Mouse (Mus musculus): ENCODE measurements around the gene Vmp1. TPM values are rescaled to one million over a fixed set of nuclear protein-coding genes. Genes with fewer than 3 reads are reported as not detected.

Vmp1 gene
- polyA plus RNA-seq, 1 experiment from 2014 or later, result 99.0 TPM

DNA sequence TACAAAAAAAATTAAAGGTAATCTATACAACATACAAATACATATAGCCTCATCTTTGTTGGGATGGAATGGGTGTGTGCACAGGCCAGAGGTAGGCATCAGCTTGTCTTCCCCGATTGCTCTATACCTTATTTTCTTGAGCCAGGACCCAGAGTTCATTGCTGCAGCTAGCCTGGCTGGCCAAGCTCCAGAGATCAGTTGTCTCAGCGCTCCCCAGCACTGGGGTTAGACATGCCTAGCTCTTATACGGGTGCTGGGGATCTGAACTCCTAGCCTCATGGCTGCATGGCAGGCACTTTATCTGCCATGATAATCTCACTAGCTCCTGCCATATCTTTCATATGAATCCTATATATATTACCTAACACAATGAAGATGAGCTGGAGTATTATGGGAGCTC, 15.5 kb downstream of the Vmp1 start:
- Histone ChIP-seq H3K4me1 (no peaks in the 10 kb centered on the region), H3K27ac (replicated peaks) (no peak overlapping the region), H3K4me2 (replicated peaks) (no peak overlapping the region), H3K9me3 (no peaks in the 10 kb centered on the region), H3K27me3 (no peaks in the 10 kb centered on the region), H3K36me3 (peaks cover 17% of the 10 kb centered on the region), H3K9ac (replicated peaks) (no peak overlapping the region), H3K4me3 (no peak overlapping the region)
- 93% methylated on average over 3 of the region's 3 CpGs for WGBS
- no peak for ATAC-seq (replicated peaks)

DNA sequence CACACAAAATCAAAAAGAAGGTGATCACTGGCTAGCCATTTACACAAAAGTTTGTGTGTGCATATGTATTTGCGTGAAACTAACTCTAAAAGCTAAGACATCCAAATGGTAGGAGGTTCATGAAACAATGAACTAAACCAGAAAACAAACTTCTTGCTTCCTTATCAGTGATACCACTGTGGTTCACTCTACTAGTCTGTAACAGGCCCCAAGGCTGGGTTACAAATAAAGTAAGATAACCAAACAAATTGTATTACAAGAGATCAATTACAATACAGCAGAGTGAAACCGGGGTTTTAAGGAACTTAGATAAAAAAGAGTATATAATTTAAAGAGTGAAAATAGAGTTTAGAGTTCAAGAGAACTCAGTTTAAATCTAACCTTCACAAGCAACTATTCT, 16.1 kb downstream of the Vmp1 start:
- Histone ChIP-seq H3K4me2 (replicated peaks) (no peak overlapping the region), H3K36me3 (peaks cover 21% of the 10 kb centered on the region), H3K9ac (replicated peaks) (no peak overlapping the region), H3K9me3 (no peaks in the 10 kb centered on the region), H3K27me3 (no peaks in the 10 kb centered on the region), H3K4me1 (no peaks in the 10 kb centered on the region), H3K4me3 (no peak overlapping the region), H3K27ac (replicated peaks) (no peak overlapping the region)
- ATAC-seq (replicated peaks), result no peak
- 92% methylated on average over 2 of the region's 2 CpGs for WGBS

DNA sequence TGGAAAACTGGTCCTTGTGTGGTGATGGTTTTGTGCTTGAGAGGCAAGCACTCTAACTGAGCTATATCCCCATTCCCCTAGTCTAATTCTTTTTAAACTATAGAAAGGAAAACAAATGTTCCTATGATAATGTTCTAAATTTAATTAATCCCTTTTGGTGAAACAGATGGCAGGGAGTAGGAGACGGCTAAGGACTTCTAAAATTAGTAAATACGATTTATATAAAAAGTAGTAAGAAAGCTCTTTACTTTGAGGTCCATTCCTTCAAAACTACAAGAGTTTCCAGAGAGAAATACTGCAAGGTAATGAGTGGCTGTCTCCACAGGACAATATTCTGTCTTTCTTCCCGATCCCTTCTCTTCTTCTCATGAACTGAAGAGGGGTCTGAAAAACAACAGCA, 19.2 kb downstream of the Vmp1 start:
- Histone ChIP-seq H3K27me3 (no peaks in the 10 kb centered on the region), H3K9ac (replicated peaks) (no peak overlapping the region), H3K27ac (replicated peaks) (no peak overlapping the region), H3K4me2 (replicated peaks) (no peak overlapping the region), H3K9me3 (no peaks in the 10 kb centered on the region), H3K36me3 (peaks cover 32% of the 10 kb centered on the region), H3K4me3 (no peak overlapping the region), H3K4me1 (no peaks in the 10 kb centered on the region)
- no peak for ATAC-seq (replicated peaks)
- WGBS, result 91% methylated on average over 3 of the region's 3 CpGs

DNA sequence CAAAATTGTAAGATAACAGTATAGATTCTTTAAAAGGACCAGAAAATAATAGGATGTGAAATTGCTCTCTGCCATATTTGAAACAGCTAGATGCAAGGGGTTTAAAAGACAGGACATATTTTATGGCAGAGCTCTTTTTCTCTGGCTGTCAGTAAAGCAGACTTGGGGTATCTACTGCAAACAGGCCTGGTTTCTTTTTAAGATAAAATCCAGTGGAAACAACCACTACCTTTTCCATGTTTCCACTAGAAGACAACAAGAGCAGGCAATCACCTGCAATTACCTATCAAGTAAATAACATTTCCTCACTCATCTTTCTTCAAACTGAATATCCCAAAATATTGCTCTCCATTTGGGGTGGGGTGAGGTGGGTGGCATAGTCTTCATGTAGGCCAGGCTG, 19.7 kb downstream of the Vmp1 start:
- Histone ChIP-seq H3K4me1 (no peaks in the 10 kb centered on the region), H3K4me3 (no peak overlapping the region), H3K27me3 (no peaks in the 10 kb centered on the region), H3K27ac (replicated peaks) (no peak overlapping the region), H3K36me3 (peaks cover 33% of the 10 kb centered on the region), H3K4me2 (replicated peaks) (no peak overlapping the region), H3K9ac (replicated peaks) (no peak overlapping the region), H3K9me3 (no peaks in the 10 kb centered on the region)
- ATAC-seq (replicated peaks), result no peak

DNA sequence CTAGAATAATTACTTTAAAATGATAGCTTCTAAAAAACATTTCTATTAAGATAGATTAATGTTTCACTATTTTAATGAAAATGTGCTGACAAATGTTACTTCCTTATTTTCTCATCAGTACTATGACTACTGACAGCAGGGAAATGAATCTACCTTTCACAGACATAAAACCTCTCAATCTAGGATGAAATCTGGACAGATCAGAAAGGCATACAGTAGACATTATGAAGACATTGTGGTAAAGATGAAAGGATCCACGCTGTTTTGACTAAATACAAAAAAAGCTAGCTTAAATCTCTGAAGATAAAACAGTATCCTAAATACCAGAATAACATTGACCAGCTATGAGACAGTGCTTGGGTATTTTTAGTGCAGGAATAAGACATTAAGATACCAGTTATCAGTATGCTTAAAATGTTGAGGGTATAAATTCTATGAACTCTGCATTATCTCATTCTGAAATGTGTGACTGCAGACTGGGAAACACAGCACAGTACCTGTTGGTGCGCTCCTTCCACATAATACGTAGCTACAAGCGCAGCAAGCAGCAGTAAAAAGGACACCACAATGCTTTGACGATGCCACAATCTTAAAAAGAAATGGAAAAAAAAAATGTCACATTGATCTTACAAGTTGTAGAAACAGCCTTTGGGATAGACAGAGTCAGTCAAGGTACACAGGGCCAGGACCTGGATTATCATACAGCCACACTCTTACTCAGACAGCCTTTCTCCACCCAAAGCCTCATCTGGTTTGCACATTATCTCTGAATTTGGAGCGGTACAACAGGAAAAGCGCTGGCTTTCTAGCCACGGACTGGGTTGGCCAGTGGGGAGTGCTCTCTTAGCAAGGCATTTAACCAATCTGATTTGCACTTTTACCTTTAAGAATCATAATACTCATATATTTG, 20.4 kb downstream of the Vmp1 start:
- H3K36me3 ChIP-seq, result peaks cover 37% of the 10 kb centered on the region
- WGBS, result 93% methylated on average over 8 of the region's 8 CpGs

DNA sequence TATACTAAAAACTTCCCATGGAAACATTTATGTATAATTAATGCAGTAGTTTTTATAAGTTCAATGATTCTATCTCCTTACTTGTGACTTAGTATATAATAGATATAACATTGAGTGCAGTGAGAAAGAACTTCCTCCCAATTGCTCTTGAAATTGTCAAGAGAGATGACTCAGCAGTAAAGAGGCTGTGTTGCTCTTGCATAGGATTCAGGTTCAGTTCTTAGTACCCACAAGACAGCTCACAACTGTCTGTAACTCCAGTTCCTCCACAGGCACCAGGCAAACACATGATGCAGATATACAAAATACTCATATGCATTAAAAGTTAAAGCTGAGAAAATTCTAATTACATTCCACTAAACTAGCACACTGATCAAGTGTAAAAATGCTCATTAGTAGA, 25.8 kb downstream of the Vmp1 start:
- ATAC-seq (replicated peaks), result no peak
- Histone ChIP-seq H3K4me1 (no peaks in the 10 kb centered on the region), H3K9ac (replicated peaks) (no peak overlapping the region), H3K36me3 (peaks cover 20% of the 10 kb centered on the region), H3K4me2 (replicated peaks) (no peak overlapping the region), H3K27me3 (no peaks in the 10 kb centered on the region), H3K4me3 (no peak overlapping the region), H3K27ac (replicated peaks) (no peak overlapping the region), H3K9me3 (no peaks in the 10 kb centered on the region)

More for the DNA sequence above, 20.4 kb downstream of the Vmp1 start:
- no peaks in the 10 kb centered on the region for H3K4me1 ChIP-seq
- H3K4me3 ChIP-seq, result no peak overlapping the region
- H3K27me3 ChIP-seq, result no peaks in the 10 kb centered on the region
- no peaks in the 10 kb centered on the region for H3K9me3 ChIP-seq
- ATAC-seq (replicated peaks), result no peak
- no peak overlapping the region for H3K4me2 ChIP-seq (replicated peaks)
- H3K27ac ChIP-seq (replicated peaks), result no peak overlapping the region
- H3K9ac ChIP-seq (replicated peaks), result no peak overlapping the region

DNA sequence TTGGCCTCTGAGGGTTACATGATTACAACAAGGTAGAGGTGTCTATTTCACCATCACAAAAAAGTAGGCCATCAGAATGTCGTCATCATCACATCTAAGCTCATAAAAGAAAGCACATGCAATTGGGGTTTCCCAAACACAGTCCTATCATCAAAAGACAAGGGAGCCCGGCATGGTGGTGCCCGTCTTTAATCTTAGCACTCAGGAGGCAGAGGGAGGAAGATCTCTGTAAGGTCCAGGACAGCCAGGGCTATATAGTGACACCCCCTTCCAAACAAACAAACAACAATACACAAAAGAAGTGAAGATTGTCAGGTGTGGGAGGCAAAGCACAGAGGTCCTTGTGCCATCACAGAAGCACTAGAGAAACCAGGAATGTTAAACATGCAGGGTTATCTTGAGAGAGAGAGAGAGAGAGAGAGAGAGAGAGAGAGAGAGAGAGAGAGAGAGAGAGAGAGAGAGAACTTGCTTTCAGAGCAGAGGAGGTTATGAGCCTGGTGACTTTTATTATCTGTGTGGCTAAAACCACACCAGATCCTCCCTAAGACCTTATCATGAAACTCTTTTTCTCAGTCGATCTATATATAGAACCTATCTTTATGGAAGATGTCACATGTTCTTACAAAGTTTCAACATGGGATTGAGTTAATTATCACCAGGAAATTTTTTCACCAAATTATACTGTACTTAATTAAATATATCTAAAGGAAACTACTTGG, 26.6 kb downstream of the Vmp1 start:
- Histone ChIP-seq H3K4me2 (replicated peaks) (no peak overlapping the region), H3K27me3 (no peaks in the 10 kb centered on the region), H3K4me1 (no peaks in the 10 kb centered on the region), H3K9ac (replicated peaks) (no peak overlapping the region), H3K9me3 (no peaks in the 10 kb centered on the region), H3K4me3 (no peak overlapping the region), H3K27ac (replicated peaks) (no peak overlapping the region), H3K36me3 (peaks cover 14% of the 10 kb centered on the region)
- ATAC-seq (replicated peaks), result no peak
- 90% methylated on average over 4 of the region's 4 CpGs for WGBS

DNA sequence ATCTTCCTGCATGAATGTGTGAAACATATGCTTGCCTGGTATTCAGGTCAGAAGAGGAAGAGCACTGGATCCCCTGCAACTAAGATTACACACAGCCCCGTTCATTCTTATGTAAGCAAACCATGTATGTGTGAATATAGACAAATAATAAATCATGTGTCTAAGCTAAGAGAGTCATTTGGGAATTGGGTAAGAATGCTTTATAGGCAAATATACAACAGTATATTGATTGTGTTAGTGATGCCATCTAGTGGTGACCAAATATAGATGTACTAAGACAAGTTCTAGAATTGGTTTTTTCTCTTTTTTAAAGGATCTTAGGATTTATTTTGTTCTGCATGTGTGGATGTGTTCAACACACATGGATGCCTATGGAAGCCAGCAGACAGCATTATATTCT, 28.0 kb downstream of the Vmp1 start:
- H3K4me1 ChIP-seq, result no peaks in the 10 kb centered on the region
- H3K9me3 ChIP-seq, result no peaks in the 10 kb centered on the region
- H3K4me2 ChIP-seq (replicated peaks), result no peak overlapping the region
- H3K27me3 ChIP-seq, result no peaks in the 10 kb centered on the region
- H3K4me3 ChIP-seq, result no peak overlapping the region
- ATAC-seq (replicated peaks), result no peak
- no peak overlapping the region for H3K9ac ChIP-seq (replicated peaks)
- H3K27ac ChIP-seq (replicated peaks), result no peak overlapping the region
- H3K36me3 ChIP-seq, result peaks cover 11% of the 10 kb centered on the region
- WGBS, result 92% methylated on average over 1 of the region's 1 CpGs

DNA sequence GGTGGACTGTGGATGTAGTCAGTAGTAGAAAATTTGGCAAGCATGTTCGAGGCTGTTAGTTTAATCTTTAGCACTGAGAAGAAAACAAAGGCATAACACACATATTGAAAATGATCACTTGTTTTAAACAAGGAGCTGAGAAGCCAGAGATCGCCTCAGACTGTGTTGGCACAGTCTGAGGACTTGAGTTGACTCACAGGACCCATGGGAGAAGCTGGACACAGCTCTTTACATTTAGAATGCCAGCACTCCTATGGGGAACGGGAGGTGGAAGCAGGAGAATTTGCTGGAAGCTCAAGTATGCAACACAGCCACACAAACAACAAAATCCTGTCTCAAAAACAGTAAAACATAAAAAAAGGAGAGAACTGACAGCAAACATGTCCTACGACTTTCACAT, 29.5 kb downstream of the Vmp1 start:
- Histone ChIP-seq H3K27me3 (no peaks in the 10 kb centered on the region), H3K9ac (replicated peaks) (no peak overlapping the region), H3K4me2 (replicated peaks) (no peak overlapping the region), H3K4me3 (no peak overlapping the region), H3K27ac (replicated peaks) (no peak overlapping the region), H3K9me3 (no peaks in the 10 kb centered on the region), H3K36me3 (peaks cover 8% of the 10 kb centered on the region; the same call in 1 of the 2 replicates), H3K4me1 (no peaks in the 10 kb centered on the region)
- ATAC-seq (replicated peaks), result no peak
- 88% methylated on average over 4 of the region's 4 CpGs for WGBS

DNA sequence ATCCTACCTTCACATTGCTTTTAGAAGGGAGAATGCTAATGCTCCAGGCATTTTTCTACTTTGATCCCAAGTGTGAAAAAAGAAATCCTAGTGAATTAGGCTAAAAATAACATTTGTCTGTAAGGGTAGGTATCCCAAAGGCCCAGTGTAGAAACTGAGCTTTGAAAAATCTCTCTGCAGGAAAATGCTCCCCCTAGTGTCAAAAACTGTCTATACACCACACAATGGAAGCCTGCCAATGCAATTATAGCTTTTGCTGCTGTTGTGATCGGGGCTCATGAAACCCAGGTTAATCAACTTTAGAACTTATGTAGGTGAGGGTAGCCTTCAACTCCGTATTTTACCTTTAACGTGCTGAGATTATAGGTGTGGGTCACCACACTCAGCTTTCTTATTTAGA, 30.2 kb downstream of the Vmp1 start:
- H3K27me3 ChIP-seq, result no peaks in the 10 kb centered on the region
- H3K4me2 ChIP-seq (replicated peaks), result no peak overlapping the region
- peaks cover 4% of the 10 kb centered on the region; the same call in 1 of the 2 replicates for H3K36me3 ChIP-seq
- H3K4me1 ChIP-seq, result no peaks in the 10 kb centered on the region
- H3K27ac ChIP-seq (replicated peaks), result no peak overlapping the region
- H3K9me3 ChIP-seq, result no peaks in the 10 kb centered on the region
- ATAC-seq (replicated peaks), result no peak
- H3K4me3 ChIP-seq, result no peak overlapping the region
- 47% methylated on average over 3 of the region's 3 CpGs for WGBS
- H3K9ac ChIP-seq (replicated peaks), result no peak overlapping the region

DNA sequence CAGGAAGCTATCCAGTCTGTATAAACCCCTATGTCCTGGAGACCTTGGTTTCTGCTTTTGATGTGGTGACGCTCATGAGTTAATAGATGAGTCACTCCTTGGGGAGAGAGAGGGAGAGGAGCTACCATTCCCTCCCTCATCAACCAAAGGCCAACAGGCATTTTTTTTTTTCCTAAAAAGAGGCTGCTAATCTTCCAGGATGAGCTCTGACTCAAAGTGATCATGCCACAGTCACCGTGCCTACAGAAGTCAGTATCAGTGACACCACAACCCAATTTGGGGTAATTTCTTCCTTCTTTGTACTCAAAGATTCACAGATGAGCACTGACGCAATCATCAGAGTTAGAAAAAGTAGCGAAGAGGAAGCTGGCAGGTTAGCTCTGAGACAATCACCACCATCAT, 31.1 kb downstream of the Vmp1 start:
- H3K4me1 ChIP-seq, result 0 out of 2 replicates have a peak, but pooled peaks cover 2% of the 10 kb centered on the region
- no peak overlapping the region for H3K9ac ChIP-seq (replicated peaks)
- H3K27ac ChIP-seq (replicated peaks), result no peak overlapping the region
- H3K9me3 ChIP-seq, result no peaks in the 10 kb centered on the region
- H3K4me2 ChIP-seq (replicated peaks), result no peak overlapping the region
- H3K27me3 ChIP-seq, result no peaks in the 10 kb centered on the region
- 98% methylated on average over 4 of the region's 4 CpGs for WGBS
- H3K36me3 ChIP-seq, result 0 out of 2 replicates have a peak, but pooled peaks cover 2% of the 10 kb centered on the region
- H3K4me3 ChIP-seq, result no peak overlapping the region
- no peak for ATAC-seq (replicated peaks)

DNA sequence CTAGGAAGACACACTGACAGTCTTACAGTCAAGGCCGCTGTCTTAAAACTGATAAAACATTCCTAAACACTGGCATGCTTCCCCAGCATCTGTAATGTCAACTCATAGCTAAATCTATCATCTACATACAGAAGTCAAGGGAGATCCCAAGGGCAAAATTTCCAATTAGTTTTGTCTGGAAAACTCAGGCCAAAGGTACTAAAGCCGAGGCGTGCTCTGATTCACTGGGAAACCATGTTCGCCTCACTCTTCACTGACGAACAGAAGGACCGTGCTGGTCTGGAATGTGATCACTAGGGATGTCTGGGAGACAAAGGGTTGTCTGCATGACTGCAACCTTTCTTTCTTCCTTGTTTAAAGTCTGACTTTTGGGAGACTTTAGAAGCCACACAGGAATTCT, 33.0 kb downstream of the Vmp1 start:
- H3K9me3 ChIP-seq, result no peaks in the 10 kb centered on the region
- no peaks in the 10 kb centered on the region for H3K27me3 ChIP-seq
- WGBS, result 63% methylated on average over 6 of the region's 6 CpGs
- H3K4me2 ChIP-seq (replicated peaks), result no peak overlapping the region
- no peak overlapping the region for H3K9ac ChIP-seq (replicated peaks)
- no peak overlapping the region for H3K4me3 ChIP-seq
- ATAC-seq (replicated peaks), result no peak
- 0 out of 2 replicates have a peak, but pooled peaks cover 2% of the 10 kb centered on the region for H3K4me1 ChIP-seq
- H3K27ac ChIP-seq (replicated peaks), result no peak overlapping the region
- no peaks in the 10 kb centered on the region for H3K36me3 ChIP-seq

All from forebrain, embryonic 15.5 days (tissue).